8 mouse cellular contexts compared by ENCODE assay signal in the genomic region with DNA sequence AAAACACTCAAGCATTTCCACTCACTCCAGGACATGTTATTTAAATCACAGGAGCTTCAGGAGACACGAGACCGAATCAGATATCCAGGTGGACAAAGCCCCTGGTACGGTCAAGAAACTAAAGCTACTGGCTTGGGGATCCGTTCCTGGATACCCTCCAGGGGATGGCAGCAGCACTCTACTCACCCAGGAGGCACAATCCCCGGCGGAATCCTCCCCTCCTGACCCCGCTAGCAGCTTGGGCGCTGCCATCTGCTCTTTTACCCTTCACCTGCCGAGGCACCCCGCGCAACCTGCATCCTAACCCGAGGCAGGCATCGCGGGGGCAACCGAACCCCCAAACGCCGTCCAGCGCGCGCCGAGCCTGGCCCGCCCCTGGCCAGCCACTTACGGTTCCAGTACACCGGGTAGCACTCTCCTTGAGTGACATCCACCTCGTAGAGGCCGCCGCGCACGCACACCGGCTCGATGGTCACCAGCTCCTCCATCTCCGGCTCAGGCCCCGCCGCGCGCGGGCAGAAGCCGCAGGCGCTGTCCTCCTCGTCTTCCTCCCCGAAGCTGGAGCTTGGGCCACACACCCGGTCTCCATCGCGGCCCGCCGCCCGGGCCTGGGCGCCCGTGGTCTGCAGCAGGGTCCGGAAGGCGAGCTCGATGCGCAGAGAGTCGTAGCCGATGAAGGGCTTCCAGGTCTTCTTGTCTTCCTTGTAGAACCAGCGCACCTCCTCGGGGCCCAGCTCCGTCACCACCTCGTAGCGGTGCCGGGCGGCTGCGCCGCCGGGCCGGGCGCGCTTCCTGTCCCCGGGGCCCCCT. TPM values are rescaled to one million over a fixed set of nuclear protein-coding genes. Genes with fewer than 3 reads are reported as not detected.
A peak's percentile ranks its signal among the peaks of the same experiment; 100 is the strongest.
DNase-seq lines count a peak whose midpoint lies in the region; ATAC-seq and TF ChIP-seq lines count a peak whose summit lies in the region.

No protein-coding gene starts in this region.

- peak; percentile 75 for DNase-seq in 3134 (ENCODE audit: extremely low read depth, insufficient read length, low spot score)
- peak; percentile 75 for DNase-seq in adrenal gland, postnatal 14 days
- peak; percentile 51 for DNase-seq in embryonic facial prominence, embryonic 14.5 days (ENCODE audit: low spot score)
- DNase-seq in heart, adult 9 months (ENCODE audit: low spot score in 2 of 2), result peak; percentile 31 to 39
- DNase-seq in kidney, adult 9 months, result peak; percentile 44
- peak; percentile 43 for DNase-seq in liver, adult 2 months (ENCODE audit: extremely low read depth, low read depth, low spot score)
- peak; percentile 70 for DNase-seq in naive thymus-derived CD4-positive, alpha-beta T cell, adult 2 months (ENCODE audit: low read depth)
- DNase-seq in splenic B cell, adult 2 months (ENCODE audit: low read depth, low spot score), result peak; percentile 56

- no peaks in the 10 kb centered on the region for H3K36me3 ChIP-seq in embryonic facial prominence, embryonic 14.5 days (ENCODE audit: control insufficient read depth, insufficient read depth, low read length)
- no peaks in the 10 kb centered on the region for H3K36me3 ChIP-seq in liver, adult 2 months (ENCODE audit: control insufficient read depth, insufficient read depth, low read length)
- H3K36me3 ChIP-seq in splenic B cell, adult 2 months (ENCODE audit: control insufficient read depth, insufficient read depth, low read length, poor library complexity, severe bottlenecking), result no peaks in the 10 kb centered on the region

- peaks cover 21% of the 10 kb centered on the region for H3K79me2 ChIP-seq in liver, adult 2 months (ENCODE audit: control insufficient read depth, insufficient read depth, low read length)

- 0% methylated on average over 52 of the region's 69 CpGs for WGBS in embryonic facial prominence, embryonic 14.5 days
- WGBS in liver, adult 2 months, result under 1% methylated on average over 69 of the region's 69 CpGs

- no peak for TF ChIP-seq POLR2A in liver, adult 2 months (IDR thresholded peaks at IDR 0.05; ENCODE audit: extremely low read depth, insufficient read depth, low read length)

- peak overlapping the region; percentile 87 for H3K27ac ChIP-seq in embryonic facial prominence, embryonic 14.5 days (replicated peaks; ENCODE audit: low read depth, low read length)
- peak overlapping the region; percentile 75 for H3K27ac ChIP-seq in liver, adult 2 months (replicated peaks; ENCODE audit: insufficient read depth, low read depth, low read length)

- TF ChIP-seq CTCF in liver, adult 2 months (IDR thresholded peaks at IDR 0.05; ENCODE audit: low read depth, low read length), result peak; percentile 46

- peak overlapping the region; percentile 87 for H3K9ac ChIP-seq in embryonic facial prominence, embryonic 14.5 days (ENCODE audit: low read depth, low read length)
- peak overlapping the region; percentile 96 for H3K9ac ChIP-seq in liver, adult 2 months (ENCODE audit: low read depth, low read length)

- H3K9me3 ChIP-seq in embryonic facial prominence, embryonic 14.5 days (ENCODE audit: control insufficient read depth, low read length), result no peaks in the 10 kb centered on the region

- H3K4me2 ChIP-seq in embryonic facial prominence, embryonic 14.5 days (ENCODE audit: low read depth, low read length), result peak overlapping the region; percentile 97

- peak overlapping the region; percentile 82 for H3K4me3 ChIP-seq in embryonic facial prominence, embryonic 14.5 days (ENCODE audit: low read depth, low read length)
- H3K4me3 ChIP-seq in liver, adult 2 months (ENCODE audit: insufficient read depth, low read depth, low read length), result peak overlapping the region; percentile 68

- peak; percentile 32 for ATAC-seq in embryonic facial prominence, embryonic 14.5 days (ENCODE audit: low read depth)

- H3K4me1 ChIP-seq in embryonic facial prominence, embryonic 14.5 days (ENCODE audit: control insufficient read depth, insufficient read depth, low read length), result peaks cover 9% of the 10 kb centered on the region
- H3K4me1 ChIP-seq in liver, adult 2 months (ENCODE audit: control insufficient read depth, insufficient read depth, low read length), result peaks cover 22% of the 10 kb centered on the region

- no peaks in the 10 kb centered on the region for H3K27me3 ChIP-seq in embryonic facial prominence, embryonic 14.5 days (replicated peaks; ENCODE audit: control insufficient read depth, insufficient read depth, low read length)
- H3K27me3 ChIP-seq in liver, adult 2 months (ENCODE audit: control insufficient read depth, insufficient read depth, low read length), result no peaks in the 10 kb centered on the region
- no peaks in the 10 kb centered on the region for H3K27me3 ChIP-seq in splenic B cell, adult 2 months (ENCODE audit: control insufficient read depth, insufficient read depth, low read length, poor library complexity, severe bottlenecking)

RNA-seq across cellular contexts. Expression of gene Ddhd1, which starts 0.9 kb away (rescaled TPM):
- 24.9 and 31.1 TPM in 2 replicates for total RNA-seq in adrenal gland, postnatal 14 days (2021)
- polyA plus RNA-seq in embryonic facial prominence, embryonic 14.5 days (2014; fragmentation: Nextera tagmentation; extraction: Ambion mirVana), result 7.6 and 8.0 TPM in 2 replicates
- 10.7 and 12.9 TPM in 2 replicates for total RNA-seq in liver, adult 2 months (2014; rRNA removed)
- 6.7 and 10.1 TPM in 2 replicates for polyA plus RNA-seq in liver, adult 2 months (2012; rRNA removed)

Comparison
In these comparisons a context has a peak if more than half of its experiments do, and no peak if none do; other contexts are left out.
1. Peak in every context shown above with its lines: DNase-seq, ATAC-seq, H3K4me3 ChIP-seq and H3K27ac ChIP-seq.